Mouse (Mus musculus) heart, embryonic 13.5 days (tissue): Measurements from ENCODE around the gene Kcnt2. TPM values are rescaled to one million over a fixed set of nuclear protein-coding genes. Genes with fewer than 3 reads are reported as not detected.

Experiments
- ATAC-seq: fragments of 200-750 bp; cut with Nextera tagmentation; 2 replicates; pipeline ENCODE4 v1.8.0; 2017; ENCODE audit warnings: moderate TSS enrichment; ENCODE audit not compliant: insufficient number of reproducible peaks, low FRiP score, low TSS enrichment; ENCODE audit errors: extremely low read depth
- H3K27ac ChIP-seq: fragments of 300-500 bp; sonication (generic); replicated peaks from 2 replicates; pipeline ENCODE4 v1.5.1; 2015; ENCODE audit warnings: moderate library complexity, mild to moderate bottlenecking, inconsistent platforms
- H3K27me3 ChIP-seq: fragments of 300-500 bp; sonication (generic); replicated peaks from 2 replicates; pipeline ENCODE4 v1.6.1; 2015; ENCODE audit warnings: mild to moderate bottlenecking, inconsistent platforms
- H3K36me3 ChIP-seq: fragments of 300-500 bp; sonication (generic); 2 replicates; pipeline ENCODE4 v1.6.1; 2015; ENCODE audit warnings: mild to moderate bottlenecking, inconsistent platforms
- H3K4me1 ChIP-seq: fragments of 300-500 bp; sonication (generic); 2 replicates; pipeline ENCODE4 v1.6.1; 2015; ENCODE audit warnings: inconsistent platforms
- H3K4me2 ChIP-seq: fragments of 300-500 bp; sonication (generic); 2 replicates; pipeline ENCODE4 v1.6.1; 2015; ENCODE audit warnings: inconsistent platforms, mild to moderate bottlenecking, moderate library complexity
- H3K4me3 ChIP-seq: fragments of 300-500 bp; sonication (generic); 2 replicates; pipeline ENCODE4 v1.5.1; 2015; ENCODE audit warnings: moderate library complexity, mild to moderate bottlenecking, inconsistent platforms
- H3K9ac ChIP-seq: fragments of 300-500 bp; sonication (generic); 2 replicates; pipeline ENCODE4 v1.6.1; 2015; ENCODE audit warnings: inconsistent platforms, mild to moderate bottlenecking, moderate library complexity
- H3K9me3 ChIP-seq: fragments of 300-500 bp; sonication (generic); 2 replicates; pipeline ENCODE4 v1.6.1; 2016; ENCODE audit warnings: inconsistent platforms
- WGBS: fragments of 180-500 bp; shearing (Covaris S2); methylation state at CpG from one replicate; pipeline ENCODE4 v1.1.7; 2015; ENCODE audit warnings: mixed read lengths; 5-methylcytosine and 5-hydroxymethylcytosine counted together
- polyA plus RNA-seq: library from polyadenylated mRNA; unstranded; fragments of >200 nt; fragmentation: Nextera tagmentation; extraction: Ambion mirVana; gene quantifications from 2 replicates; pipeline ENCODE4 v1.2.1, GENCODE M21; 2015

The Kcnt2 gene
- polyA plus RNA-seq, 1 experiment from 2014 or later, result 0.62 TPM

- H3K4me3 ChIP-seq, result no peak overlapping the region
- H3K9ac ChIP-seq, result no peak overlapping the region
- ATAC-seq, result no peak
These were observed 372.2 kb downstream of the Kcnt2 start for GRCm38 (mm10) chr1:140618164-140618563.

GRCm38 (mm10) chr1:140624918-140625317, 379.0 kb downstream of the Kcnt2 start:
- H3K4me2 ChIP-seq, result no peak overlapping the region
- no peaks in the 10 kb centered on the region for H3K4me1 ChIP-seq
- H3K27me3 ChIP-seq, result no peaks in the 10 kb centered on the region
- ATAC-seq, result no peak
- no peak overlapping the region for H3K4me3 ChIP-seq
- no peaks in the 10 kb centered on the region for H3K9me3 ChIP-seq
- no peak overlapping the region for H3K9ac ChIP-seq
- H3K27ac ChIP-seq, result no peak overlapping the region
- no peaks in the 10 kb centered on the region for H3K36me3 ChIP-seq

More at GRCm38 (mm10) chr1:140618164-140618563, 372.2 kb downstream of the Kcnt2 start:
- H3K4me2 ChIP-seq, result no peak overlapping the region
- H3K27me3 ChIP-seq, result no peaks in the 10 kb centered on the region
- H3K9me3 ChIP-seq, result no peaks in the 10 kb centered on the region
- no peaks in the 10 kb centered on the region for H3K4me1 ChIP-seq
- H3K27ac ChIP-seq, result no peak overlapping the region
- no peaks in the 10 kb centered on the region for H3K36me3 ChIP-seq

DNA sequence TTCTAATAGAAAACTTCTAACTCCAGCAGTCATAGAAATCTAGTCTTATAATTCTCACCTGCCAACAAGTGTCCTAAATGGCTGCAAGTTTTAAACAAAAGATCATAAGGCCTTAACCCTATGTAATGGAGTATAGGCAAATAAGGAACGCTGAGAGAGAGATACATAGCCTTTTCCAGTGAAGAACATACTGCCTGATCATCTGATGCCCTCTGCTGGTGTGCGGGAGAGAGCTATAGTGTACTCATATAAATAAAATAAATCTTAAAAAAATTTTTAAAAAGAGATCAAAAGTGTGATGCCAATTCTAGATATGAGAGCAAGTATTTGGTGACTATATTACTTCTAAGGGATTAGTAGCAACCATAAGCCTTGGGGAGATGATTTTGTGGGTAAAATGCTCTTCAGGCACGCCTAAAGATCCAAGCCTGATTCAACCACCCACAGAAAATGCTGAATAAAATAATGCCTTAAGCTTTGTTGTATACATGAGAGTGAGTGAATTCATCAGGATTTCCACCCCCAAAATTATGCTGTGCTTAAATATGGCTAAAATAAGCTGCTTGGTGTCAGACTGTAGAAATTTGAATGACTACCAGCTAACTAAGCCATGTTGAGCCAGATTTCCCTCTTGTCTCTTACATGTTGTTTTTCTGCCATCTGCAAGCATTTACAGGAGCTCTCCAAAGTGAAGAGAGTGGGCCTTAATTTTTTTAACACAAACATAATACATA, 413.8 kb downstream of the Kcnt2 start:
- H3K9ac ChIP-seq, result no peak overlapping the region
- no peaks in the 10 kb centered on the region for H3K9me3 ChIP-seq
- ATAC-seq, result no peak
- no peaks in the 10 kb centered on the region for H3K4me1 ChIP-seq
- WGBS, result 54% methylated on average over 3 of the region's 3 CpGs
- no peak overlapping the region for H3K27ac ChIP-seq
- no peak overlapping the region for H3K4me2 ChIP-seq
- no peak overlapping the region for H3K4me3 ChIP-seq
- H3K36me3 ChIP-seq, result no peaks in the 10 kb centered on the region
- no peaks in the 10 kb centered on the region for H3K27me3 ChIP-seq

GRCm38 (mm10) chr1:140660751-140661403, 414.9 kb downstream of the Kcnt2 start:
- 46% methylated on average over 12 of the region's 12 CpGs for WGBS
- H3K9me3 ChIP-seq, result no peaks in the 10 kb centered on the region
- H3K4me3 ChIP-seq, result peak overlapping the region; percentile 35
- H3K4me1 ChIP-seq, result no peaks in the 10 kb centered on the region
- no peak for ATAC-seq
- H3K27me3 ChIP-seq, result no peaks in the 10 kb centered on the region
- no peaks in the 10 kb centered on the region for H3K36me3 ChIP-seq
- H3K4me2 ChIP-seq, result peak overlapping the region; percentile 62
- no peak overlapping the region for H3K27ac ChIP-seq
- H3K9ac ChIP-seq, result no peak overlapping the region

- no peak for ATAC-seq
- H3K36me3 ChIP-seq, result no peaks in the 10 kb centered on the region
- 30% methylated on average over 3 of the region's 3 CpGs for WGBS
- H3K9me3 ChIP-seq, result no peaks in the 10 kb centered on the region
- H3K27me3 ChIP-seq, result no peaks in the 10 kb centered on the region
- no peak overlapping the region for H3K27ac ChIP-seq
- no peak overlapping the region for H3K9ac ChIP-seq
- H3K4me3 ChIP-seq, result peak overlapping the region; percentile 35
- H3K4me2 ChIP-seq, result peak overlapping the region; percentile 62
- H3K4me1 ChIP-seq, result no peaks in the 10 kb centered on the region
These were observed 415.4 kb downstream of the Kcnt2 start for GRCm38 (mm10) chr1:140661404-140661787.

Other genes with a start within 250 kb of the Kcnt2 start
- gene Cfh, start 62.4 kb upstream of the Kcnt2 start, polyA plus RNA-seq, result 21.9 and 23.3 TPM in 2 replicates